Mouse (Mus musculus) megakaryocyte, embryonic 14.5 days (primary cell): ENCODE measurements around the gene Efna1.

Experiments used
- FLI1 ChIP-seq: IDR thresholded peaks from 2 replicates; pipeline ENCODE4 v1.6.1; 2012; ENCODE audit warnings: low read length, inconsistent platforms, mixed read lengths
- GATA1 ChIP-seq: IDR thresholded peaks from 3 replicates; pipeline ENCODE4 v1.6.1; 2012; ENCODE audit warnings: mixed read lengths, low read length, inconsistent platforms, borderline replicate concordance

DNA sequence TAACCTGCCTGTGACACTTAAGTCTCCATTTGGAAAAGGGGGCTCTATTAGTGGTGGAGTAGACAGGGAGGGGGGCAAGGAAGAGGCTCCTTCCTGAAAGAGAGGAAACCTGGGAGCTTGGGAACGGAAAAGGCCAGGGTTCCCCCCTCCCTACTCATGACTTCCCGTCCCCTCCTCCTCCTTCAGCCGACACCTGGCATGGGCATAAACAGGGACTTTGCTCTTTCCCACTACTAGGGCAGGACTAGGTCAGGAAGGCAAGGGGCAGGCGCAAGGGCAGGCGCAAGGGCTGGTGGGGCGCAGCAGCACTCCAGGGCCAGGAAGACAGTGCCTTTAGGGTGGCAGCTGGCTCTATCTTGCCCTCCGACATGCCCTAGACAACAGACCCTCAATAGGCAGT lies 2.8 kb downstream of the Efna1 start:
- no peak for TF ChIP-seq GATA1
- TF ChIP-seq FLI1: no peak
